In genomic region chr19:46337719-46338330, GRCm38 (mm10) we compare ENCODE assay signal across 8 mouse cellular contexts. TPM values are rescaled to one million over a fixed set of nuclear protein-coding genes. Genes with fewer than 3 reads are reported as not detected.
DNase-seq lines count a peak whose midpoint lies in the region; ATAC-seq and TF ChIP-seq lines count a peak whose summit lies in the region.

No protein-coding gene starts in this region.

- H3K27me3 ChIP-seq in kidney, adult 2 months (replicated peaks; ENCODE audit: control insufficient read depth, insufficient read depth, low read length): no peaks in the 10 kb centered on the region
- H3K27me3 ChIP-seq in hindbrain, embryonic 12.5 days: 0 out of 2 replicates have a peak, but pooled peaks cover 11% of the 10 kb centered on the region
- peaks cover 6% of the 10 kb centered on the region; the same call in 1 of the 2 replicates for H3K27me3 ChIP-seq in midbrain, embryonic 13.5 days

- peak; percentile 16 for ATAC-seq in activated CD4-positive, CD25-positive, alpha-beta regulatory T cell, adult 4 months
- no peak; the same call in 1 of the 2 replicates for ATAC-seq in hindbrain, embryonic 12.5 days (ENCODE audit: low FRiP score)
- peak; percentile 25; the same call in 1 of the 2 replicates for ATAC-seq in midbrain, embryonic 13.5 days

- no peak for DNase-seq in kidney, adult 2 months
- no peak for DNase-seq in kidney, postnatal 10 days
- no peak for DNase-seq in cerebellum, postnatal 4 days (ENCODE audit: low spot score in 2 of 2)
- DNase-seq in frontal cortex, postnatal 14 days (ENCODE audit: low spot score in 2 of 2): no peak
- no peak for DNase-seq in retina, embryonic 14.5 days (ENCODE audit: low spot score)

- H3K9me3 ChIP-seq in hindbrain, embryonic 12.5 days (replicated peaks): no peaks in the 10 kb centered on the region
- no peaks in the 10 kb centered on the region for H3K9me3 ChIP-seq in midbrain, embryonic 13.5 days

- H3K4me3 ChIP-seq in kidney, adult 2 months (ENCODE audit: insufficient read depth, low read depth, low read length): peak overlapping the region; percentile 86
- H3K4me3 ChIP-seq in hindbrain, embryonic 12.5 days: peak overlapping the region; percentile 69
- H3K4me3 ChIP-seq in midbrain, embryonic 13.5 days (replicated peaks): peak overlapping the region; percentile 68

- peak overlapping the region; percentile 79 for H3K4me2 ChIP-seq in hindbrain, embryonic 12.5 days (replicated peaks)
- H3K4me2 ChIP-seq in midbrain, embryonic 13.5 days (replicated peaks): peak overlapping the region; percentile 71

- H3K9ac ChIP-seq in hindbrain, embryonic 12.5 days: peak overlapping the region; percentile 81
- peak overlapping the region; percentile 74 for H3K9ac ChIP-seq in midbrain, embryonic 13.5 days (replicated peaks)

- TF ChIP-seq CTCF in kidney, adult 2 months (conservative IDR thresholded peaks at IDR 0.05; ENCODE audit: insufficient read depth, insufficient read length, low read depth, low read length): no peak

- H3K27ac ChIP-seq in kidney, adult 2 months (ENCODE audit: insufficient read depth, low read depth, low read length): no peak overlapping the region
- peak overlapping the region; percentile 78 for H3K27ac ChIP-seq in hindbrain, embryonic 12.5 days
- H3K27ac ChIP-seq in midbrain, embryonic 13.5 days: peak overlapping the region; percentile 85

- 31% methylated on average over 15 of the region's 15 CpGs for WGBS in kidney, adult 2 months
- 34% methylated on average over 15 of the region's 15 CpGs for WGBS in hindbrain, embryonic 12.5 days
- 28% methylated on average over 15 of the region's 15 CpGs for WGBS in midbrain, embryonic 13.5 days

- peaks cover 13% of the 10 kb centered on the region; the same call in 1 of the 2 replicates for H3K4me1 ChIP-seq in kidney, adult 2 months (ENCODE audit: control insufficient read depth, insufficient read depth, low read length)
- peaks cover 12% of the 10 kb centered on the region for H3K4me1 ChIP-seq in hindbrain, embryonic 12.5 days
- peaks cover 22% of the 10 kb centered on the region for H3K4me1 ChIP-seq in midbrain, embryonic 13.5 days (replicated peaks)

- H3K36me3 ChIP-seq in kidney, adult 2 months (ENCODE audit: control insufficient read depth, insufficient read depth, low read length): no peaks in the 10 kb centered on the region
- H3K36me3 ChIP-seq in hindbrain, embryonic 12.5 days: peaks cover under 1% of the 10 kb centered on the region; the same call in 1 of the 2 replicates
- H3K36me3 ChIP-seq in midbrain, embryonic 13.5 days: no peaks in the 10 kb centered on the region; the same call in 1 of the 2 replicates

- no peak for TF ChIP-seq POLR2A in kidney, adult 2 months (IDR thresholded peaks at IDR 0.05; ENCODE audit: low read depth, low read length)

RNA-seq across cellular contexts. Expression of gene Cuedc2, which starts 0.7 kb away (rescaled TPM):
- polyA plus RNA-seq in kidney, adult 2 months (2012; rRNA removed): 69.8 and 72.0 TPM in 2 replicates
- polyA plus RNA-seq in activated CD4-positive, CD25-positive, alpha-beta regulatory T cell, adult 4 months (2017; shearing (Covaris generic)): 10 to 100 TPM; 40.7 to 52.4 TPM
- polyA plus RNA-seq in hindbrain, embryonic 12.5 days (2016; fragmentation: Nextera tagmentation; extraction: Ambion mirVana): 239 and 261 TPM in 2 replicates
- polyA plus RNA-seq in midbrain, embryonic 13.5 days (2015; fragmentation: Nextera tagmentation; extraction: Ambion mirVana): 290 TPM in 2 replicates

RNA-seq across cellular contexts. Expression of gene Mfsd13a, which starts 3.1 kb away (rescaled TPM):
- polyA plus RNA-seq in kidney, adult 2 months (2012; rRNA removed): 34.7 and 43.8 TPM in 2 replicates
- 1 to 10 TPM; 3.9 to 7.1 TPM for polyA plus RNA-seq in activated CD4-positive, CD25-positive, alpha-beta regulatory T cell, adult 4 months (2017; shearing (Covaris generic))
- 7.1 and 7.6 TPM in 2 replicates for polyA plus RNA-seq in hindbrain, embryonic 12.5 days (2016; fragmentation: Nextera tagmentation; extraction: Ambion mirVana)
- polyA plus RNA-seq in midbrain, embryonic 13.5 days (2015; fragmentation: Nextera tagmentation; extraction: Ambion mirVana): 7.8 and 9.2 TPM in 2 replicates

RNA-seq across cellular contexts. Expression of gene Fbxl15, which starts 9.8 kb away (rescaled TPM):
- polyA plus RNA-seq in kidney, adult 2 months (2012; rRNA removed): 26.1 and 35.8 TPM in 2 replicates
- 1 to 10 TPM; 5.6 to 6.9 TPM for polyA plus RNA-seq in activated CD4-positive, CD25-positive, alpha-beta regulatory T cell, adult 4 months (2017; shearing (Covaris generic))
- 26.2 and 28.3 TPM in 2 replicates for polyA plus RNA-seq in hindbrain, embryonic 12.5 days (2016; fragmentation: Nextera tagmentation; extraction: Ambion mirVana)
- polyA plus RNA-seq in midbrain, embryonic 13.5 days (2015; fragmentation: Nextera tagmentation; extraction: Ambion mirVana): 40.8 and 44.2 TPM in 2 replicates

RNA-seq across cellular contexts. Expression of gene Psd, which starts 10.9 kb away (rescaled TPM):
- polyA plus RNA-seq in kidney, adult 2 months (2012; rRNA removed): 1.9 and 2.7 TPM in 2 replicates
- 1 to 10 TPM; 3.4 to 4.5 TPM for polyA plus RNA-seq in activated CD4-positive, CD25-positive, alpha-beta regulatory T cell, adult 4 months (2017; shearing (Covaris generic))
- 33.2 and 34.7 TPM in 2 replicates for polyA plus RNA-seq in hindbrain, embryonic 12.5 days (2016; fragmentation: Nextera tagmentation; extraction: Ambion mirVana)
- polyA plus RNA-seq in midbrain, embryonic 13.5 days (2015; fragmentation: Nextera tagmentation; extraction: Ambion mirVana): 61.7 and 69.0 TPM in 2 replicates

RNA-seq across cellular contexts. Expression of gene 2310034G01Rik, which starts 12.3 kb away (rescaled TPM):
- polyA plus RNA-seq in kidney, adult 2 months (2012; rRNA removed): 1.5 and 1.6 TPM in 2 replicates
- polyA plus RNA-seq in activated CD4-positive, CD25-positive, alpha-beta regulatory T cell, adult 4 months (2017; shearing (Covaris generic)): not detected
- polyA plus RNA-seq in hindbrain, embryonic 12.5 days (2016; fragmentation: Nextera tagmentation; extraction: Ambion mirVana): 1.4 and 1.5 TPM in 2 replicates
- 1.7 TPM in 2 replicates for polyA plus RNA-seq in midbrain, embryonic 13.5 days (2015; fragmentation: Nextera tagmentation; extraction: Ambion mirVana)
